ENCODE assay signal across 11 mouse cellular contexts in the genomic region with DNA sequence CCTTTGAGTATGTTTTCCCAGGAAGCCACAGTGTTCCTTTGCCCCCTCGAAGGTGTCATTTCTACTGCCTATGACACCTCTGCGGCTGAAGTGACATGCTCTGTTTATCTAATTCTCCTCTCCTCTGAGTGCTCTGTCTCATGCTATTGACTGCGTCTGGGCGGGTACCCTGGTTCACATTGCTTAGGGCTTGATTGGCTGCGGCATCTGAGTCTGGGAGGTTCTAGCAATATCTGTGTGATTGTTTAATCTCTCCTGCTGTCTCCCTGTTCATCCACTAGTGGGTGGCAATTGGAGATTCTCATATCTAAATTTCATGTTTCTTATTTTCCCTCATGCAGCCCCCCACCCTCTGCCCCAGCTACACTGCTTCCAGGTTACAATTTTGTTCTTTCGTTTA. TPM values are rescaled to one million over a fixed set of nuclear protein-coding genes. Genes with fewer than 3 reads are reported as not detected.
DNase-seq lines count a peak whose midpoint lies in the region; ATAC-seq and TF ChIP-seq lines count a peak whose summit lies in the region.
"Had no signal": no experiment of that assay in that cellular context is flagged by ENCODE, and none has a peak within 500 bp of the region (broad histone marks: within the 10 kb centered on the region; RNA-seq: fewer than 3 reads in every experiment).

No protein-coding gene starts in this region.

- H3K27me3 ChIP-seq in heart, postnatal 0 days (ENCODE audit: control insufficient read depth, insufficient read depth, low read length): no peaks in the 10 kb centered on the region
- H3K27me3 ChIP-seq in C2C12 (ENCODE audit: control insufficient read depth, insufficient read depth, insufficient read length): no peaks in the 10 kb centered on the region
- H3K27me3 ChIP-seq in intestine, postnatal 0 days (replicated peaks; ENCODE audit: control insufficient read depth, insufficient read depth, low read length): no peaks in the 10 kb centered on the region
- H3K27me3 ChIP-seq in liver, embryonic 11.5 days (replicated peaks; ENCODE audit: control insufficient read depth, insufficient read depth, low read length): no peaks in the 10 kb centered on the region
- H3K27me3 ChIP-seq: Patski had no signal

- WGBS in heart, postnatal 0 days: 39% methylated on average over 6 of the region's 6 CpGs
- WGBS in intestine, postnatal 0 days: 48% methylated on average over 6 of the region's 6 CpGs
- WGBS in liver, embryonic 11.5 days: 56% methylated on average over 6 of the region's 6 CpGs

- H3K79me3 ChIP-seq in C2C12 (ENCODE audit: low read depth): peaks cover 3% of the 10 kb centered on the region

- no peak overlapping the region for H3K9ac ChIP-seq in heart, postnatal 0 days (replicated peaks; ENCODE audit: low read depth, low read length)
- no peak overlapping the region for H3K9ac ChIP-seq in intestine, postnatal 0 days (ENCODE audit: low read depth, low read length)
- H3K9ac ChIP-seq in liver, embryonic 11.5 days (ENCODE audit: low read depth, low read length): no peak overlapping the region

- peaks cover 44% of the 10 kb centered on the region for H3K4me1 ChIP-seq in heart, postnatal 0 days (ENCODE audit: control insufficient read depth, insufficient read depth)
- H3K4me1 ChIP-seq in intestine, postnatal 0 days (replicated peaks; ENCODE audit: control insufficient read depth, insufficient read depth, low read length): peaks cover 6% of the 10 kb centered on the region; the same call in 1 of the 2 replicates
- no peaks in the 10 kb centered on the region for H3K4me1 ChIP-seq in liver, embryonic 11.5 days (replicated peaks; ENCODE audit: control insufficient read depth, insufficient read depth, low read length)

- DNase-seq in heart, postnatal 0 days (ENCODE audit: low spot score): no peak
- no peak for DNase-seq in heart, postnatal 4 days
- DNase-seq in R1 (ENCODE audit: low read depth, low spot score): peak; percentile 54
- DNase-seq in adrenal gland, postnatal 4 days (ENCODE audit: low spot score in 2 of 2): no peak
- DNase-seq in liver, embryonic 11.5 days (ENCODE audit: low spot score): no peak
- DNase-seq: kidney, adult 11 months; layer of hippocampus, postnatal 36 days; lung, adult 18-20 months had no signal

- H3K36me3 ChIP-seq in heart, postnatal 0 days (replicated peaks; ENCODE audit: control insufficient read depth, insufficient read depth, low read length): 0 out of 2 replicates have a peak, but pooled peaks cover 3% of the 10 kb centered on the region
- peaks cover 3% of the 10 kb centered on the region for H3K36me3 ChIP-seq in C2C12 (ENCODE audit: control insufficient read depth, insufficient read depth)
- 0 out of 2 replicates have a peak, but pooled peaks cover 8% of the 10 kb centered on the region for H3K36me3 ChIP-seq in intestine, postnatal 0 days (ENCODE audit: control insufficient read depth, insufficient read depth)
- no peaks in the 10 kb centered on the region for H3K36me3 ChIP-seq in liver, embryonic 11.5 days (ENCODE audit: control insufficient read depth, insufficient read depth, low read length)

- H3ac ChIP-seq in C2C12 (ENCODE audit: control insufficient read depth, insufficient read length, low read depth): no peak overlapping the region

- no peak overlapping the region for H3K4me3 ChIP-seq in heart, postnatal 0 days (ENCODE audit: low read depth, low read length)
- no peak overlapping the region for H3K4me3 ChIP-seq in C2C12 (ENCODE audit: insufficient read depth, poor library complexity, severe bottlenecking)
- H3K4me3 ChIP-seq in intestine, postnatal 0 days (ENCODE audit: low read depth, low read length): no peak overlapping the region
- H3K4me3 ChIP-seq in liver, embryonic 11.5 days (ENCODE audit: low read depth, low read length): no peak overlapping the region

- peak overlapping the region; percentile 59; the same call in 1 of the 2 replicates for H3K27ac ChIP-seq in heart, postnatal 0 days (ENCODE audit: low read depth)
- H3K27ac ChIP-seq in intestine, postnatal 0 days (ENCODE audit: low read depth, low read length): no peak overlapping the region
- no peak overlapping the region for H3K27ac ChIP-seq in liver, embryonic 11.5 days (ENCODE audit: low read depth, low read length)

- H3K9me3 ChIP-seq in heart, postnatal 0 days (replicated peaks; ENCODE audit: control insufficient read depth, low read length): no peaks in the 10 kb centered on the region
- no peaks in the 10 kb centered on the region for H3K9me3 ChIP-seq in intestine, postnatal 0 days (ENCODE audit: control insufficient read depth)
- no peaks in the 10 kb centered on the region for H3K9me3 ChIP-seq in liver, embryonic 11.5 days (ENCODE audit: control insufficient read depth, low read length)

- no peak for TF ChIP-seq EP300 in heart, postnatal 0 days (IDR thresholded peaks at IDR 0.05; ENCODE audit: low read depth)

- TF ChIP-seq CTCF in heart, postnatal 0 days (IDR thresholded peaks at IDR 0.05; ENCODE audit: low read depth): no peak
- no peak for TF ChIP-seq CTCF in C2C12 (IDR thresholded peaks at IDR 0.05; ENCODE audit: control insufficient read depth, insufficient read depth, insufficient read length)
- peak; percentile 36; the same call in 1 of the 2 replicates for TF ChIP-seq CTCF in intestine, postnatal 0 days (IDR thresholded peaks at IDR 0.05; ENCODE audit: low read depth)

- no peak for ATAC-seq in heart, postnatal 0 days (ENCODE audit: insufficient read depth, low read depth)
- no peak for ATAC-seq in intestine, postnatal 0 days
- ATAC-seq in liver, embryonic 11.5 days (replicated peaks; ENCODE audit: low FRiP score): no peak

- no peak overlapping the region for H3K4me2 ChIP-seq in heart, postnatal 0 days (ENCODE audit: low read depth, low read length)
- H3K4me2 ChIP-seq in intestine, postnatal 0 days (replicated peaks; ENCODE audit: low read depth): no peak overlapping the region
- no peak overlapping the region for H3K4me2 ChIP-seq in liver, embryonic 11.5 days

- H3K79me2 ChIP-seq in C2C12 (ENCODE audit: control insufficient read depth, insufficient read depth): peaks cover 12% of the 10 kb centered on the region

TF ChIP-seq in C2C12, 6 proteins besides CTCF, POLR2A, EP300 and RAD21:
- TF ChIP-seq MYOD1 (IDR thresholded peaks at IDR 0.05; ENCODE audit: control insufficient read depth, insufficient read length, low read depth) (peak; percentile 17), USF1 (IDR thresholded peaks at IDR 0.05; ENCODE audit: low read depth) (no peak), MYOG (IDR thresholded peaks at IDR 0.05; ENCODE audit: control insufficient read depth, extremely low read depth, insufficient read length) (no peak), MAX (IDR thresholded peaks at IDR 0.05) (no peak), FOSL1 (IDR thresholded peaks at IDR 0.05; ENCODE audit: insufficient read depth, low read length, poor library complexity, severe bottlenecking) (no peak), CEBPB (IDR thresholded peaks at IDR 0.05; ENCODE audit: low read depth) (no peak)

RNA-seq across cellular contexts. Expression of gene Itgb5, which starts 49.6 kb away (rescaled TPM):
- total RNA-seq in heart, postnatal 0 days (2014; rRNA removed; ENCODE audit: low replicate concordance): 116 and 134 TPM in 2 replicates
- polyA plus RNA-seq in heart, postnatal 0 days (2015; fragmentation: Nextera tagmentation; extraction: Ambion mirVana): 33.4 and 35.6 TPM in 2 replicates
- 10 to 100 TPM; 70.1 to 76.9 TPM for total RNA-seq in heart, postnatal 4 days (2021)
- 46.0 TPM for polyA plus RNA-seq in C2C12 (2012; fragmentation: generic; extraction: Trizol)
- 23.5 and 23.6 TPM in 2 replicates for polyA plus RNA-seq in intestine, postnatal 0 days (2015; fragmentation: Nextera tagmentation; extraction: Ambion mirVana)
- total RNA-seq in adrenal gland, postnatal 4 days (2021): 100 to 1,000 TPM; 173 to 175 TPM
- 24.8 and 25.0 TPM in 2 replicates for polyA plus RNA-seq in liver, embryonic 11.5 days (2014; fragmentation: Nextera tagmentation; extraction: Ambion mirVana)
